Mouse (Mus musculus) midbrain, embryonic 14.5 days (tissue): ENCODE results near the gene I0C0044D17Rik. TPM values are rescaled to one million over a fixed set of nuclear protein-coding genes. Genes with fewer than 3 reads are reported as not detected.
A peak's percentile ranks its signal among the peaks of the same experiment; 100 is the strongest.

Experiments
- ATAC-seq: fragments of 200-750 bp; cut with Nextera tagmentation; 2 replicates; pipeline ENCODE4 v1.8.0; 2017; ENCODE audit warnings: moderate number of reproducible peaks, moderate library complexity; ENCODE audit not compliant: low FRiP score, low TSS enrichment
- DNase-seq: peaks from one replicate; pipeline ENCODE4 v3.0.0-alpha.2; 2015
- H3K27ac ChIP-seq: fragments of 300-500 bp; sonication (generic); replicated peaks from 2 replicates; pipeline ENCODE4 v1.5.1; 2014; ENCODE audit warnings: mild to moderate bottlenecking, low read depth, low read length, moderate library complexity
- H3K27me3 ChIP-seq: fragments of 300-500 bp; sonication (generic); 2 replicates; pipeline ENCODE4 v1.6.1; 2014; ENCODE audit warnings: low read length, control low read depth, mixed read lengths; ENCODE audit not compliant: control insufficient read depth, insufficient read depth
- H3K36me3 ChIP-seq: fragments of 300-500 bp; sonication (generic); 2 replicates; pipeline ENCODE4 v1.6.1; 2014; ENCODE audit warnings: low read length, control low read depth; ENCODE audit not compliant: control insufficient read depth, insufficient read depth
- H3K4me1 ChIP-seq: fragments of 300-500 bp; sonication (generic); 2 replicates; pipeline ENCODE4 v1.6.1; 2014; ENCODE audit warnings: mild to moderate bottlenecking, antibody characterized with exemption, low read length, control low read depth; ENCODE audit not compliant: control insufficient read depth, insufficient read depth
- H3K4me2 ChIP-seq: fragments of 300-500 bp; sonication (generic); 2 replicates; pipeline ENCODE4 v1.6.1; 2014; ENCODE audit warnings: mild to moderate bottlenecking, low read length, moderate library complexity
- H3K4me3 ChIP-seq: fragments of 300-500 bp; sonication (generic); replicated peaks from 2 replicates; pipeline ENCODE4 v1.5.1; 2014; ENCODE audit warnings: low read depth, low read length
- H3K9ac ChIP-seq: fragments of 300-500 bp; sonication (generic); replicated peaks from 2 replicates; pipeline ENCODE4 v1.6.1; 2014; ENCODE audit warnings: mild to moderate bottlenecking, low read length, moderate library complexity
- H3K9me3 ChIP-seq: fragments of 300-500 bp; sonication (generic); 2 replicates; pipeline ENCODE4 v1.6.1; 2016; ENCODE audit warnings: low read length, control low read depth, mixed read lengths; ENCODE audit not compliant: control insufficient read depth
- WGBS: fragments of 180-500 bp; shearing (Covaris S2); extraction: QIAGEN DNeasy Blood & Tissue Kit; methylation state at CpG from one replicate; pipeline ENCODE4 v1.1.7; 2014; 5-methylcytosine and 5-hydroxymethylcytosine counted together
- polyA plus RNA-seq: library from polyadenylated mRNA; unstranded; fragments of >200 nt; fragmentation: Nextera tagmentation; extraction: Ambion mirVana; gene quantifications from 2 replicates; pipeline ENCODE4 v1.2.1, GENCODE M21; 2014

I0C0044D17Rik gene
- polyA plus RNA-seq, 1 experiment from 2014 or later: not detected

- ATAC-seq (no peak), DNase-seq (no peak)
- H3K36me3 ChIP-seq: no peaks in the 10 kb centered on the region
- no peak overlapping the region for H3K9ac ChIP-seq
- no peak overlapping the region for H3K4me2 ChIP-seq
- H3K27ac ChIP-seq: no peak overlapping the region
- WGBS: 89% methylated on average over 2 of the region's 2 CpGs
- peaks cover 5% of the 10 kb centered on the region; the same call in 1 of the 2 replicates for H3K4me1 ChIP-seq
- no peaks in the 10 kb centered on the region for H3K9me3 ChIP-seq
- no peak overlapping the region for H3K4me3 ChIP-seq
- H3K27me3 ChIP-seq: no peaks in the 10 kb centered on the region
Observed at GRCm38 (mm10) chr4:98795241-98795640, 28.4 kb downstream of the I0C0044D17Rik start.

GRCm38 (mm10) chr4:98793486-98793885, 30.2 kb downstream of the I0C0044D17Rik start:
- Histone ChIP-seq H3K9me3 (no peaks in the 10 kb centered on the region), H3K4me2 (no peak overlapping the region), H3K36me3 (no peaks in the 10 kb centered on the region), H3K4me3 (no peak overlapping the region), H3K4me1 (peaks cover 19% of the 10 kb centered on the region), H3K27me3 (no peaks in the 10 kb centered on the region), H3K27ac (no peak overlapping the region), H3K9ac (no peak overlapping the region)
- no peak for DNase-seq
- ATAC-seq: no peak
- WGBS: 94% methylated on average over 9 of the region's 9 CpGs

- Histone ChIP-seq H3K9ac (no peak overlapping the region), H3K9me3 (no peaks in the 10 kb centered on the region), H3K36me3 (no peaks in the 10 kb centered on the region), H3K27me3 (no peaks in the 10 kb centered on the region), H3K4me2 (no peak overlapping the region), H3K4me1 (peaks cover 15% of the 10 kb centered on the region), H3K27ac (no peak overlapping the region), H3K4me3 (no peak overlapping the region)
- WGBS: 27% methylated on average over 1 of the region's 1 CpGs
- DNase-seq (no peak), ATAC-seq (no peak)
Observed at GRCm38 (mm10) chr4:98790721-98791120, 32.9 kb downstream of the I0C0044D17Rik start.

- ATAC-seq: peak; percentile 41; the same call in 1 of the 2 replicates
- 8% methylated on average over 10 of the region's 10 CpGs for WGBS
- peaks cover 15% of the 10 kb centered on the region for H3K4me1 ChIP-seq
- H3K27me3 ChIP-seq: no peaks in the 10 kb centered on the region
- no peak overlapping the region for H3K9ac ChIP-seq
- no peak overlapping the region for H3K27ac ChIP-seq
- DNase-seq: peak; percentile 74
- H3K9me3 ChIP-seq: no peaks in the 10 kb centered on the region
- peak overlapping the region; percentile 24 for H3K4me3 ChIP-seq
- H3K36me3 ChIP-seq: no peaks in the 10 kb centered on the region
- H3K4me2 ChIP-seq: peak overlapping the region; percentile 51
Observed at GRCm38 (mm10) chr4:98789861-98790311, 33.8 kb downstream of the I0C0044D17Rik start.

- Histone ChIP-seq H3K4me3 (peak overlapping the region; percentile 24), H3K27ac (no peak overlapping the region), H3K9ac (no peak overlapping the region), H3K27me3 (no peaks in the 10 kb centered on the region), H3K4me2 (peak overlapping the region; percentile 51), H3K36me3 (no peaks in the 10 kb centered on the region), H3K9me3 (no peaks in the 10 kb centered on the region), H3K4me1 (peaks cover 15% of the 10 kb centered on the region)
- no peak for ATAC-seq
- WGBS: 66% methylated on average over 7 of the region's 7 CpGs
- peak; percentile 25 for DNase-seq
Observed at GRCm38 (mm10) chr4:98789133-98789765, 34.4 kb downstream of the I0C0044D17Rik start.

GRCm38 (mm10) chr4:98786281-98786680, 37.4 kb downstream of the I0C0044D17Rik start:
- no peak overlapping the region for H3K4me3 ChIP-seq
- H3K36me3 ChIP-seq: no peaks in the 10 kb centered on the region
- H3K4me1 ChIP-seq: peaks cover 15% of the 10 kb centered on the region
- no peak overlapping the region for H3K4me2 ChIP-seq
- no peaks in the 10 kb centered on the region for H3K9me3 ChIP-seq
- 25% methylated on average over 3 of the region's 3 CpGs for WGBS
- H3K27ac ChIP-seq: no peak overlapping the region
- DNase-seq: no peak
- ATAC-seq: no peak
- no peak overlapping the region for H3K9ac ChIP-seq
- no peaks in the 10 kb centered on the region for H3K27me3 ChIP-seq

GRCm38 (mm10) chr4:98785851-98786250, 37.8 kb downstream of the I0C0044D17Rik start:
- Histone ChIP-seq H3K9me3 (no peaks in the 10 kb centered on the region), H3K4me1 (peaks cover 15% of the 10 kb centered on the region), H3K4me3 (no peak overlapping the region), H3K4me2 (no peak overlapping the region), H3K27ac (no peak overlapping the region), H3K9ac (no peak overlapping the region), H3K36me3 (no peaks in the 10 kb centered on the region), H3K27me3 (no peaks in the 10 kb centered on the region)
- no peak for ATAC-seq
- DNase-seq: no peak
- WGBS: 53% methylated on average over 8 of the region's 8 CpGs

GRCm38 (mm10) chr4:98778219-98778618, 45.4 kb downstream of the I0C0044D17Rik start:
- H3K4me3 ChIP-seq: no peak overlapping the region
- H3K36me3 ChIP-seq: no peaks in the 10 kb centered on the region
- ATAC-seq (no peak), DNase-seq (no peak)
- H3K4me1 ChIP-seq: peaks cover 4% of the 10 kb centered on the region; the same call in 1 of the 2 replicates
- no peaks in the 10 kb centered on the region for H3K9me3 ChIP-seq
- no peak overlapping the region for H3K9ac ChIP-seq
- H3K27ac ChIP-seq: no peak overlapping the region
- 19% methylated on average over 16 of the region's 16 CpGs for WGBS
- no peaks in the 10 kb centered on the region for H3K27me3 ChIP-seq
- peak overlapping the region; percentile 37 for H3K4me2 ChIP-seq

- Histone ChIP-seq H3K4me3 (no peak overlapping the region), H3K4me1 (peaks cover 4% of the 10 kb centered on the region; the same call in 1 of the 2 replicates), H3K9ac (no peak overlapping the region), H3K36me3 (no peaks in the 10 kb centered on the region), H3K9me3 (no peaks in the 10 kb centered on the region), H3K27me3 (no peaks in the 10 kb centered on the region), H3K27ac (no peak overlapping the region), H3K4me2 (no peak overlapping the region)
- ATAC-seq (no peak), DNase-seq (no peak)
- 88% methylated on average over 6 of the region's 6 CpGs for WGBS
Observed at GRCm38 (mm10) chr4:98777464-98777863, 46.2 kb downstream of the I0C0044D17Rik start.
